10 mouse cellular contexts compared by ENCODE assay signal in the genomic region with DNA sequence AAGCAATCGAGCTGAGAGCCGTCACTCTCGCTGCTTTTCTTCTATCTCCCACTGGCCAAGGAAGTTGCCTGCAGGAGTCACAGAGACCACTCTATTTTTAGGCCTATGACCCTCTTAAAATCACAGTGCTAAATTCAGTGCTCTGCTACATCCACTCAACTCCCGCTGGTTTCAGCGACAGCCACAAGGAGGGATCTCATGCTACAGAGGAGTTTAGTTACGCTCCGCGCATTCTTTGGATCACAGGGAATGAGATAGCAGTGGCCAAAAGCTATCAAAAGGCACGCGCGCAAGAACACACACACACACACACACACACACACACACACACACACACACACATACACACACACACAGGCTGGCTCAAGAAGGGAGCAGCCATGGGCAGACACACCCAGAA.
A peak's percentile ranks its signal among the peaks of the same experiment; 100 is the strongest.
DNase-seq lines count a peak whose midpoint lies in the region; ATAC-seq and TF ChIP-seq lines count a peak whose summit lies in the region.
"Had no signal": no experiment of that assay in that cellular context is flagged by ENCODE, and none has a peak within 500 bp of the region (broad histone marks: within the 10 kb centered on the region; RNA-seq: fewer than 3 reads in every experiment).

No protein-coding gene starts in this region.

- H3K4me2 ChIP-seq in heart, postnatal 0 days (ENCODE audit: low read depth, low read length), result peak overlapping the region; percentile 42
- peak overlapping the region; percentile 17; the same call in 1 of the 2 replicates for H3K4me2 ChIP-seq in midbrain, embryonic 16.5 days (ENCODE audit: low read length)
- H3K4me2 ChIP-seq: limb, embryonic 12.5 days had no signal

- peak overlapping the region; percentile 66; the same call in 1 of the 2 replicates for H3K27ac ChIP-seq in embryonic facial prominence, embryonic 10.5 days (replicated peaks)
- peak overlapping the region; percentile 85 for H3K27ac ChIP-seq in heart, postnatal 0 days (ENCODE audit: low read depth)
- no peak overlapping the region for H3K27ac ChIP-seq in midbrain, embryonic 16.5 days (ENCODE audit: low read length)
- H3K27ac ChIP-seq: limb, embryonic 12.5 days had no signal

- no peaks in the 10 kb centered on the region for H3K27me3 ChIP-seq in embryonic facial prominence, embryonic 10.5 days (replicated peaks; ENCODE audit: low read depth, poor library complexity, severe bottlenecking)
- H3K27me3 ChIP-seq in heart, postnatal 0 days (ENCODE audit: control insufficient read depth, insufficient read depth, low read length), result no peaks in the 10 kb centered on the region
- H3K27me3 ChIP-seq in midbrain, embryonic 16.5 days (ENCODE audit: control insufficient read depth, insufficient read depth, low read depth, low read length), result peaks cover under 1% of the 10 kb centered on the region; the same call in 1 of the 2 replicates
- H3K27me3 ChIP-seq: CH12.LX; limb, embryonic 12.5 days had no signal

- H3K9ac ChIP-seq in heart, postnatal 0 days (replicated peaks; ENCODE audit: low read depth, low read length), result 0 out of 2 replicates have a peak overlapping the region, but pooled peaks have one; percentile 16
- H3K9ac ChIP-seq in midbrain, embryonic 16.5 days (ENCODE audit: low read depth, low read length), result no peak overlapping the region
- H3K9ac ChIP-seq: limb, embryonic 12.5 days had no signal

- intact Hi-C loops in heart, postnatal 25 days (cut with DNase I), result loop anchor here (10.0 kb wide), 1 partner anchor 254 kb away; no protein-coding TSS in a partner anchor

- no peaks in the 10 kb centered on the region for H3K9me3 ChIP-seq in embryonic facial prominence, embryonic 10.5 days
- no peaks in the 10 kb centered on the region for H3K9me3 ChIP-seq in heart, postnatal 0 days (replicated peaks; ENCODE audit: control insufficient read depth, low read length)
- H3K9me3 ChIP-seq in midbrain, embryonic 16.5 days (replicated peaks; ENCODE audit: control insufficient read depth, low read length, poor library complexity, severe bottlenecking), result no peaks in the 10 kb centered on the region
- H3K9me3 ChIP-seq: limb, embryonic 12.5 days had no signal

- DNase-seq in heart, adult 18-20 months, result peak; percentile 34 to 46
- no peak for DNase-seq in heart, postnatal 25 days (ENCODE audit: low spot score)
- DNase-seq in embryonic facial prominence, embryonic 10.5 days (ENCODE audit: low spot score), result peak; percentile 33
- peak; percentile 94 for DNase-seq in heart, postnatal 0 days (ENCODE audit: low spot score)
- DNase-seq in layer of hippocampus, postnatal 10 days (ENCODE audit: low spot score in 2 of 2), result no peak
- DNase-seq in adrenal gland, adult 8-10 months, result no peak

- H3K4me1 ChIP-seq in embryonic facial prominence, embryonic 10.5 days, result peaks cover 72% of the 10 kb centered on the region
- peaks cover 47% of the 10 kb centered on the region for H3K4me1 ChIP-seq in heart, postnatal 0 days (ENCODE audit: control insufficient read depth, insufficient read depth)
- peaks cover 24% of the 10 kb centered on the region for H3K4me1 ChIP-seq in midbrain, embryonic 16.5 days (ENCODE audit: control insufficient read depth, insufficient read depth, low read length)

- H3K36me3 ChIP-seq in embryonic facial prominence, embryonic 10.5 days (replicated peaks), result no peaks in the 10 kb centered on the region
- H3K36me3 ChIP-seq in heart, postnatal 0 days (replicated peaks; ENCODE audit: control insufficient read depth, insufficient read depth, low read length), result no peaks in the 10 kb centered on the region
- H3K36me3 ChIP-seq in midbrain, embryonic 16.5 days (ENCODE audit: control insufficient read depth, insufficient read depth, low read length), result no peaks in the 10 kb centered on the region
- H3K36me3 ChIP-seq: limb, embryonic 12.5 days had no signal

- H3K4me3 ChIP-seq in embryonic facial prominence, embryonic 10.5 days, result 0 out of 2 replicates have a peak overlapping the region, but pooled peaks have one; percentile 21
- no peak overlapping the region for H3K4me3 ChIP-seq in heart, postnatal 0 days (ENCODE audit: low read depth, low read length)
- no peak overlapping the region for H3K4me3 ChIP-seq in midbrain, embryonic 16.5 days (ENCODE audit: low read depth, low read length)
- H3K4me3 ChIP-seq: limb, embryonic 12.5 days had no signal

- no peak for TF ChIP-seq EP300 in heart, postnatal 0 days (IDR thresholded peaks at IDR 0.05; ENCODE audit: low read depth)

- ATAC-seq in heart, postnatal 0 days (ENCODE audit: insufficient read depth, low read depth), result peak; percentile 83
- ATAC-seq in midbrain, embryonic 16.5 days, result 0 out of 2 replicates have a peak, but pooled peaks have one; percentile 39
- no peak for ATAC-seq in megakaryocyte-erythroid progenitor cell, adult 5-6 weeks (replicated peaks; ENCODE audit: low FRiP score, low TSS enrichment, poor library complexity, severe bottlenecking)

- WGBS in embryonic facial prominence, embryonic 10.5 days, result 8% methylated on average over 11 of the region's 11 CpGs
- 6% methylated on average over 11 of the region's 11 CpGs for WGBS in heart, postnatal 0 days
- WGBS in midbrain, embryonic 16.5 days, result 7% methylated on average over 11 of the region's 11 CpGs

- TF ChIP-seq CTCF in heart, postnatal 0 days (IDR thresholded peaks at IDR 0.05; ENCODE audit: low read depth), result peak; percentile 39

Comparison
In these comparisons a context has a peak if more than half of its experiments do, and no peak if none do; other contexts are left out.
1. DNase-seq: peak in heart, adult 18-20 months (2 of 2), embryonic facial prominence, embryonic 10.5 days (single experiment) and heart, postnatal 0 days (single experiment); none in heart, postnatal 25 days (single experiment), layer of hippocampus, postnatal 10 days (0 of 2) and adrenal gland, adult 8-10 months (single experiment).